Mouse (Mus musculus) liver, adult (tissue): ENCODE measurements around the gene Hist1h2ab.

Experiments used
- GATA4 ChIP-seq: IDR thresholded peaks from 2 replicates; pipeline ENCODE4 v1.6.1; 2014; ENCODE audit warnings: mild to moderate bottlenecking, low read length; ENCODE audit not compliant: insufficient replicate concordance

The Hist1h2ab gene

GRCm38 (mm10) chr13:23729706-23730105 is 21.2 kb upstream of the Hist1h2ab start:
- no peak for TF ChIP-seq GATA4

DNA sequence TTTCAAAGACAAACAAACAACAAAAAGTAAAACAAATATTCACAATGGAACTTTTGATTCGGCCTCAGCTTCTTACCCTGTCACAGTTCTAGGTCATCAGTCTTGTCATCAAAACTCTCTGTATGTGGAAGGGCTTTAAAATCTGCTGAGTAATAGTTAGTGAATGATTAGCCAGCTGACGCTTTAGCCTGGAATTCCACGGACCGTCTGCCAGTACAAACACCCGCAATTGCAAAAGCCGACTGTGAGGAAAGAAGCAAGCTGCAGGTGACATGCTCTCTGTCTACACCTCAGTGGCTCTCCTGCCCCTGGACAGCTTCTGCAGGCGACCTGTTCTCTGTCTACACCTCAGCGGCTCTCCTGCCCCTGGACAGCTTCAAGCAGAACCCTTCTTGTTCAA is 20.4 kb upstream of the Hist1h2ab start:
- TF ChIP-seq GATA4: no peak

GRCm38 (mm10) chr13:23732156-23732804 is 18.6 kb upstream of the Hist1h2ab start:
- no peak for TF ChIP-seq GATA4

DNA sequence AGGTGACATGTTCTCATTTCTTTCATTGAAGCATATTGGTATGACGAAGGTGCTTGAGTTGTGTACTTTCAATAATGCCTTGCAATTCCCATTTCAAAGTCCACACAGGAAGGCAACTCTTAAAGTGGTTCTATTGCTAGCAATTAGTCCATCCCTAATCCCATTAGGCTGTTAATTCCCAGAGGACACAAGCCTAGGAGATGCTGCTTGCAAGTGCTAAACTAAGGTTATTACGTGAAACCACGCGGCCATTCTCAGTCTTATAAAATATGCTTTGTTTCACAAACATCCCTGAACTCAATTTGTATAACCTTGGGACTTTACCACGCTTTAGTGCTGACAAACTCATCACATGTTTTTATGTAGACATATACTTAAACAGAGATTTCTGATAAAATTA is 13.8 kb upstream of the Hist1h2ab start:
- TF ChIP-seq GATA4: no peak

DNA sequence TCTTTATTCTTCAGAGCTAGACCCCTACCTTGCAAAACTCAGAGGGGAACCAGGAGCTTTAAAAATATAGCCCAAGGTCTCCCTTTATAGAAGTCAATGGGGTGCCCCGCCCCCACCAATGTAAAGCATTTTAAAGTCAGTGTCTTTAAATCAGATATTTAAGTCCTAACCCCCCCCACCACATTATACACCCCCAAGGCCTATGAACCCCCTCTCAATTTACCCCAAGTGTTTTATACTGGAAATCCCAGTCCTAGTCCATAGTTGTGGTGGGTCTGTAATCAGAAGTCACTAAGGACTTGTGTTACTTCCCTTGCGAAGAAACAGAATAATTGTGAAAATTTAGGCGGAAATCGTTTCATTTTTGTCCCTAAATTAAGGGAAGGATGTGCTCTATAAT is 12.9 kb upstream of the Hist1h2ab start:
- TF ChIP-seq GATA4: no peak

- TF ChIP-seq GATA4: no peak
These were observed 12.3 kb upstream of the Hist1h2ab start, which contains the start of gene Hist1h1c for GRCm38 (mm10) chr13:23738677-23739068. Gene Hist1h1c (plus strand): TSS chr13:23738808.

DNA sequence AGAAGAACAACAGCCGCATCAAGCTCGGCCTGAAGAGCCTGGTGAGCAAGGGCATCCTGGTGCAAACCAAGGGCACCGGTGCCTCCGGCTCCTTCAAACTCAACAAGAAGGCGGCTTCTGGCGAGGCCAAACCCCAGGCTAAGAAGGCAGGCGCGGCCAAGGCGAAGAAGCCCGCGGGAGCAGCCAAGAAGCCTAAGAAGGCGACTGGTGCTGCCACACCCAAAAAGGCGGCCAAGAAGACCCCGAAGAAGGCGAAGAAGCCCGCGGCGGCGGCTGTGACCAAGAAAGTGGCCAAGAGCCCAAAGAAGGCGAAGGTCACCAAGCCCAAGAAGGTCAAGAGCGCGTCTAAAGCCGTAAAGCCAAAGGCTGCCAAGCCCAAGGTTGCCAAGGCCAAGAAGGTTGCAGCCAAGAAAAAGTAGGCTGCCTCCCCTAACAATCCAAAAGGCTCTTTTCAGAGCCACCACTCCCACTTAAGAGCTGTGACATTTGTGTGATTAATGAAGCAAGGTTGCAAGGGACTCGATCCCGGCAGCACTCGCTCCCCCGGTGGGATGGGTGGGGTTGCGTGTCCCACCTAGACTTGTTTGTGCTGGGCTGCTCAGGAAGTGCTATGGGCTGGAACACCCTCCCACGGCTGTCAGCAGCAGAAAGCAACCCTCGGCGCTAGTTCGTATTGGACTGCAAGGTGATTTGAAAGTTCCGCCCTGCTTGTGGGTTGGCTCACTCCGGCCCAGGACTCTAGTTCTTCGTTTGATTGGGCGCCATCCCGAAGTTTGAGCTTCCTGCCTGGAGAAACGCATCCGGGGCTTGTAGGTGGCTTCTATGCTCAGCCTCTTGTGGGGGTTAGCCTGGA is 11.6 kb upstream of the Hist1h2ab start:
- no peak for TF ChIP-seq GATA4

GRCm38 (mm10) chr13:23739922-23740252 is 11.0 kb upstream of the Hist1h2ab start:
- no peak for TF ChIP-seq GATA4

GRCm38 (mm10) chr13:23740256-23740840 is 10.6 kb upstream of the Hist1h2ab start:
- TF ChIP-seq GATA4: no peak

DNA sequence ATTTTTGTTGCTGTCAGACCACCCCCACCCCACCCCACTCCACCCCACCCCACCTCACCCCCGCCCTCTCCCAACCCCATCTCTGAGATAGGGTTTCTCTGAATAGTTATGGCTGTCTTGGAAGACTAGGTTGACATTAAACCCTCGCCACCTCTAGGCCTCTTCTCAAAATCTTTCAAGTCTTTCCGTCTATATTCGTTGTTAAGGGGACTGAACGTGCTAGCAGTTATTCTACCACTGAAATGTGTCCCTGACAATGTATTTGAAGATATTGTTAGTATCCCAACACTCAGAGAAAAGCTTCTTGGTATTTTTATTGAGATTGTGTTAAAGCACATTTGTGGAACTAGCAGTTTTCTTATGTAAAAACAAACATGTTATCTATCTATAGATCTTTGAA is 10.0 kb upstream of the Hist1h2ab start:
- no peak for TF ChIP-seq GATA4

DNA sequence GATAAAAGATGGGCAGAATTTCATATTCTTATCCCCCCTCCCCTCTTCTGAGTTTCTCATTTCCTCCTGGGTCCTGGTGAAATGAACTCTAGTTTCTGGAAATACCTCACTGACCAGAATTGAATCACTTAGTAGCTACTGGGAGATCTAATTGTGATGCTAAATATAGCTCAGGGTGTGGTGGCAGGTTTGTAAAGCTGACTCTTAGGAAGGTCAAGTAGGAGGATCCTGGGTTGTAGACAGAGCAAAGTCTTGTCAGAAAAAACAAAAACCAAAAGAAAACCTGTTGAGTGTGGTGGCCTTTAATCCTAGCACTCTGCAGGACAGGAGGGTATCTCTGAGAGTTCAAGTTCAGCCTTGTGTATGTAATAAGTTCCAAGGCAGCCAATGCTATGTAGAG is 8.9 kb upstream of the Hist1h2ab start:
- no peak for TF ChIP-seq GATA4

DNA sequence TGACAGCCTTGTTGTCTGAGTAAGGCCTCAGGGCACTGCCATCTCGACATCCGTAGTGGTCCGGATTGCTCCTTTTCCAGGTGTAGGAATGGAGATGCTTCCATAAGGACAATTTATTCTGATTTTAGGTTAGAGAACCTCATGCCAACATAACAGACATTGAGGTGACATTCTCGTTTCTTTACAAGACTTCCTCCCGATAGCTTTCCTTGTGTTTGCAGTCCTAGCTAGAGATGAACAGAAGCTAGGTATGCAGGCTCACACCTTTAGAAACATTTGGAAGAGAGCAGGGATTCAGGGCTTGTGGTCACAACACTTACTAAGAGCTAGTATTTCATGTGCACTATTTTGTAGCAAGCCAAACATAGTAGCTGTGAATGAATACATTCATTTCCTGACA is 7.7 kb upstream of the Hist1h2ab start:
- no peak for TF ChIP-seq GATA4

GRCm38 (mm10) chr13:23743963-23744362 is 7.0 kb upstream of the Hist1h2ab start:
- TF ChIP-seq GATA4: no peak

DNA sequence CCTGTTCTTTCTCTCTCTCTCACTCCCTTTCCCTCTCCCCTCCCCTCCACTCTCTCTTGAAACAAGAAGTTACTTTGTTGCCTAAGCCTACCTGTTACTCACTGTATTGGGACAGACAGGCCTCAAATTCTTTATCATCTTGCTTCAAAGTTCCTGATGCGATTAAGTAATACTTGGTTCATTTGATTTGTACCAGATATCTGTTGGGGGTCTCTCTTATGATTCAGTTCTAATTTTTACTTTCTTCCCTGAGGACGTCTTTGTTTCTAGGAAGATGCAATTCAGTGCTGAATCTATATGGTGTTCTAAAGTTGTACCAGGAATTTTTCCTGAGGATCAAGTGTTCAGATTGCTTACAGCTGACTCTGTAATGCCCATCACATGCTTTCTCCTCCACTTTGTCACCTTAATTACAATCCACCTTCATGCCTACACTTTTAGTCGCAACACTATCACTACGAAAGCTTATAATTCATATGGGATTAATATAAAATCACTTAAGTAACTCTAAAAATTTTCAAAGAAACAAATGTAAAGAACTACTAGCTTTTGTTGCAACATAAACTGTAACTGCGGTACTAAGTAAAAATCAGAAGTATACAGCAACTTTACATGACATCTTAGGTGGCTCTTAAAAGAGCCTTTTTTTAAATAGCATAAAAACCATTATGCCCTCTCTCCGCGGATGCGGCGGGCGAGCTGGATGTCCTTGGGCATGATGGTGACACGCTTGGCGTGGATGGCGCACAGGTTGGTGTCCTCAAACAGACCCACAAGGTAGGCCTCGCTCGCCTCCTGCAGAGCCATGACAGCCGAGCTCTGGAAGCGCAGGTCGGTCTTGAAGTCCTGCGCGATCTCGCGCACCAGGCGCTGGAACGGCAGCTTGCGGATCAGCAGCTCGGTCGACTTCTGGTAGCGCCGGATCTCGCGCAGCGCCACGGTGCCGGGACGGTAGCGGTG is 6.2 kb upstream of the Hist1h2ab start:
- no peak for TF ChIP-seq GATA4
